Mouse (Mus musculus): ENCODE results near the gene Ptges3. TPM values are rescaled to one million over a fixed set of nuclear protein-coding genes. Genes with fewer than 3 reads are reported as not detected.
"Not testable (repeated sequence)": the region's sequence is repeated elsewhere in the genome, so short reads cannot be mapped to it uniquely, and the experiment has no call there.

Ptges3 gene
- total RNA-seq (2021) = 157 and 172 TPM in 2 replicates
- long read RNA-seq, experiment 1, transcript Ptges3-201 (8 exons, 2,000 nt) = major isoform, 151 of 166 reads
- long read RNA-seq, experiment 1, partial matches to known transcripts = 9 of 166 reads
- long read RNA-seq, experiment 1, other reads (novel, unspliced or antisense) = 6 of 166 reads
- long read RNA-seq, experiment 2, transcript Ptges3-201 (8 exons, 2,000 nt) = major isoform, 145 of 163 reads
- long read RNA-seq, experiment 2, partial matches to known transcripts = 10 of 163 reads
- long read RNA-seq, experiment 2, other reads (novel, unspliced or antisense) = 8 of 163 reads

- peak; percentile 99 for DNase-seq
These were observed at the start of gene Ptges3 for GRCm38 (mm10) chr10:128058601-128059151. TSS of gene Ptges3 (plus strand) at chr10:128058954.

GRCm38 (mm10) chr10:128009735-128010134, 49.0 kb upstream of the Ptges3 start:
- DNase-seq = no peak

DNA sequence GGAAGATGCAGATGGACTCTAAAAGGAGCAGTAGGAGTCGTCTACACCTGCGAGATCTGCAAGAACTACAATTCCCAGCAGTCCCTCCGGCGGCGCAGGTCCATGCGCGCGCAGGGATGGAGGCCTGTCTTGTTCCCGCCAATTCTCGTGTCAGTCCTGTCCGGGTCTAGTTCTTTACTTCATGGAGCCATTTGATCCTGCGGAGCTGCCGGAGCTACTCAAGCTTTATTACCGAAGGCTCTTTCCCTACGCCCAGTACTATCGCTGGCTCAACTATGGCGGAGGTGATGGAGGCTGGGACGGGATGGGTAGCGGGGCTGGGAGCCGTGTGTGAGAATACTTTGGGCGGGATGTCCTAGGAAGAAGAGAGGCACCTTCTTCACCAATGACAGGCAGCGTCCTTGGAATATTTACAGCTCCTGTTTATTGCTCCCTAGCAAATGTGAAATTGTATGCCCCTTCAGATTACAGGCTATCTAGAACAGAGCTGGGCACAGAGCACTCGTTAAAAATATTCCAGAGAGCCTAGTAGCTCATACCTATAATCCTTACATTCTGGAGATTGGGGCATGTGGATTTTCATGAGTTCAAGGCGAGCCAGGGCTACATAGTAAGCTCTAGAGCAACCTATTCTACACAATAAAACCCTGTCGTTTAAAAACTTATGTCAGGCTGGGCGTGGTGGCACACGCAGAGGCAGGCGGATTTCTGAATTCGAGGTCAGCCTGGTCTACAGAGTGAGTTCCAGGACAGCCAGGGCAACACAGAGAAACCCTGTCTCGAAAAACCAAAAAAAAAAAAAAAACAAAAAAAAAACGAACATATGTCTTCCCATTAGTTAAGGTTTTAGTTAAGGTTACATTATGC, 43.5 kb upstream of the Ptges3 start, which contains the start of gene Prim1:
Gene Prim1 (plus strand): TSS at position 101 of the 867 bp plus-strand sequence.
- DNase-seq = peak; percentile 83

GRCm38 (mm10) chr10:128022196-128022595, 36.6 kb upstream of the Ptges3 start:
- DNase-seq = no peak

DNA sequence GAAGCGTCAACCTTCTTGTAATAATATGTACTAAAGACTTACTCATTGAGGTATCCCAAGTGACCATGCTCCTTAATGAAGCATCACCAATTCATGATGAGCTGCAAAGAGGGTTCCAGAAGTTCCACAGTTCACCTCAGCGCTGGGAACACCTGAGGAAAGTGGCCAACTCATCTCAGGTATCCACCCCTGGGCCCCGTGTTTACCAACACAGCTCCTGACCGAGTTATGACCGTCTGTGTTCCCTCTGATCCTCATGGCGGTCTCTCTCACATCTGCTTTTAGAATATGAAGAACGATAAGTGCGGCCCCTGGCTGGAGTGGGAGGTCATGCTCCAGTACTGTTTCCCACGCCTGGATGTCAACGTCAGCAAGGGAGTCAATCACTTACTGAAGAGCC, 35.3 kb upstream of the Ptges3 start:
- no peak for DNase-seq

GRCm38 (mm10) chr10:128029931-128030330, 28.8 kb upstream of the Ptges3 start:
- DNase-seq = no peak

GRCm38 (mm10) chr10:128030860-128031259, 27.9 kb upstream of the Ptges3 start:
- no peak for DNase-seq

GRCm38 (mm10) chr10:128036746-128037425, 21.9 kb upstream of the Ptges3 start:
- peak; percentile 76 for DNase-seq

DNA sequence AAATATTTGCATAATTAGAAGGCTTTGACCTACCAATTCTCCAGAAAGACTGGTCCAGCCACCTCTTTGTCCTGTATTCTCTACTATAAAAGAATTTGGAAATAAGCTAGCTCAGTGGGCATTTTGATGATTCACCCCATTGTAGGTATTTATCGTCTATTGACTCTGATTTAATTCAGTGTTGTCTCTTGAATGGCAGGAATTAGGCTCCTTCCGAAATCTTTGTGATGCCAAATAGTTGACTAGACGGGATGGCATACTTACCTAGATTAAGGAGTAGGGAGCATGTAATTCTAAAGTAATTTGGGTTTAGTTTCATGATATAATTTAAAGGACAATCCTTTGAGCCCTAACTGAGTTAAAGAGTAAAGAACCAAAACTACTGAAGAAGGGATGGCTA, 20.8 kb upstream of the Ptges3 start:
- DNase-seq = no peak

DNA sequence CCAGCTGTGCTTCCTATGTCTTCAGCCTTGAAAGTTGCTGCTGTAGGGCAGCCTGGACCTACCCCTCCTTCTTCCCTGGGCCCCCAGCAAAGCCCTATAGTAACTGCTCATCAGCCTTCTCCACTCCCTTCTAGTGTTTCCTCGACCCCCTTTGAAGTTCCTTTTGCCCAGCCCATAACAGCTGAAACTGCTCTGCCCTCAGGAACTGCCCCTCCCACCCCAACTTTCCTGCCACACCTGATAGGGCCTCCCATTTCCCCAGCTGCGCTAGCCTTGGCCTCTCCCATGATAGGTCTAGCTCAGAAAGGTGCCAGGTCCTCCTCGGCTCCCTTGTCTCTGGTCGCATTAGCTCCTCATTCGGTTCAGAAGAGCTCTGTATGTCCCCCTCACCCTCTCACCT, 19.6 kb upstream of the Ptges3 start:
- DNase-seq = no peak

DNA sequence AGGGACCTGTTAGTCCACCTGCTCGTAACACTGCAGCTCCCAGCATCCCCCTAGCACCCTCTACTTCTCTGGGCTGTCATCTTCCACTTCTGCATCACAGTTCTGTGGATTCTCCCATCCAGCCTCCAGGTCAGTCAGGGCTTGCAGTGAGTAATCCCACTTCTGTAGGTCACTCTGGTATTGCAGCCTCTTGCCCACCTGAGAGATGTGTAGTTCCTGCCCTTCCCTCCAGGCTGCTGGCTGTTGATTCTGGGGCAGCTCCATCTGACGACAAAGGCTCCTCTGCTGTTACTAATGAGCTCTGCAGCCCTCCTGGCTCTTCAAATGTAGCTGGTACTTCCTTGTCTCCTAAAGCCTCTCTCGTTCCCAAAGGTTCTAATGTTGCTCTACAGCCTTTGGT, 18.9 kb upstream of the Ptges3 start:
- DNase-seq = no peak

GRCm38 (mm10) chr10:128040293-128040692, 18.5 kb upstream of the Ptges3 start:
- DNase-seq = no peak

- no peak for DNase-seq
These were observed 17.1 kb upstream of the Ptges3 start for GRCm38 (mm10) chr10:128041636-128042035.

GRCm38 (mm10) chr10:128042466-128042865, 16.3 kb upstream of the Ptges3 start:
- DNase-seq = no peak

DNA sequence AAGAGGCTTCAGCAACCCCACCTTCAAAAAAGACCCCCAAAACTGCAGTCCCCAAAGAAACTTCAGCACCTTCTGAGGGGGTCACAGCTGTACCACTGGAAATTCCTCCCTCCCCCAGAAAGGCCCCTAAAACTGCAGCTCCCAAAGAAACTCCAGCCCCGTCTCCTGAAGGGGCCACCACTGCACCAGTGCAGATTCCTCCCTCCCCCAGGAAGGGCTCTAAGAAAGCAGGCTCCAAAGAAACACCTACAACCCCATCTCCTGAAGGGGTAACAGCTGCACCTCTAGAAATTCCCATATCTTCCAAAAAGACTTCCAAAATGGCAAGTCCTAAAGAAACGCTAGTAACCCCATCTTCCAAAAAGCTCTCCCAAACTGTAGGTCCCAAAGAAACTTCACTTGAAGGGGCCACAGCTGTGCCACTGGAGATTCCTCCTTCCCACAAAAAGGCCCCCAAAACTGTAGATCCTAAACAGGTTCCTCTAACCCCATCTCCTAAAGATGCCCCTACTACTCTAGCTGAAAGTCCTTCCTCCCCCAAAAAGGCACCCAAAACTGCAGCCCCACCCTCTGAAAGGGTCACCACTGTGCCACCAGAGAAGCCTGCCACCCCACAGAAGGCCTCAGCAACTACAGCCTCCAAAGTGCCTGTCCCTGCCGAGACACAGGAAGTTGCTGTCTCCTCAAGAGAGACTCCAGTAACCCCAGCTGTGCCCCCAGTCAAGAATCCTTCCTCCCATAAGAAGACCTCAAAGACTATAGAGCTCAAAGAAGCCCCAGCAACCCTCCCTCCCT, 15.5 kb upstream of the Ptges3 start:
- no peak for DNase-seq

GRCm38 (mm10) chr10:128048157-128048556, 10.6 kb upstream of the Ptges3 start:
- no peak for DNase-seq

DNA sequence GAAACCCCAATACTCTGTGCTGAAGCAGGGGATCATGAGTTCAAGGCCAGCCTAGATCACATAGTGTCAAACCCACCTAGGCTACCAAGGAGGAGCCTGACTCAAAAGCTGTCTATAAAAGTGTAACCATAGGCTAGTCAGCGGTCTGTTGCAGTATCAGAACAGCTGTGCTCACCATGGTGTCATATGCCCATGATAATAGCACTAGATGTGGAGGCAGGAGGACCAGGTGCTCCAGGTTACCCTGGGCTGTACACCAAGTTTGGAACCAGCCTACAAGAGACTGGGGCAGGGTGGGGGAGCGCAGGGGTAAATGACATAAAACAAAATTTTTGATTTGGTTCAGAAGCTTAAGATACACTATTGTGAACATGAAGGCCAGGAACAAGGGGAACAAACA, 9.0 kb upstream of the Ptges3 start:
- no peak for DNase-seq

DNA sequence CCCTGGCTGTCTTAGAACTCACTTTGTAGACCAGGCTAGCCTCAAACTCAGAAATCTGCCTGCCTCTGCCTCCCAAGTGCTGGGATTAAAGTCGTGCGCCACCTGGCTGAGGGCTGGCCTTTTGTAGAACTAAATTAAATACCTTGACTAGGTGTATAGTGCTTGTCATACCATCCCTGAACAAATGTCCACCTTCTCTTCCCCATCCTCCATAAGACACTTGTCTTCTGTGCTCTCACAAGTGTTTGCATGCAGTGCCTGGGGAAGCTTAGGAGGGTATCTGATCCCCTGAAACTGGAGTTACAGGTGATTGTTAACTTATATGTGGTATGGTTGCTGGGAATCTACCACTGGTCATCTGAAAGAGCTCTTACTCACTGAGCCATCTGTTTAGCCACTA, 8.4 kb upstream of the Ptges3 start:
- no peak for DNase-seq

DNA sequence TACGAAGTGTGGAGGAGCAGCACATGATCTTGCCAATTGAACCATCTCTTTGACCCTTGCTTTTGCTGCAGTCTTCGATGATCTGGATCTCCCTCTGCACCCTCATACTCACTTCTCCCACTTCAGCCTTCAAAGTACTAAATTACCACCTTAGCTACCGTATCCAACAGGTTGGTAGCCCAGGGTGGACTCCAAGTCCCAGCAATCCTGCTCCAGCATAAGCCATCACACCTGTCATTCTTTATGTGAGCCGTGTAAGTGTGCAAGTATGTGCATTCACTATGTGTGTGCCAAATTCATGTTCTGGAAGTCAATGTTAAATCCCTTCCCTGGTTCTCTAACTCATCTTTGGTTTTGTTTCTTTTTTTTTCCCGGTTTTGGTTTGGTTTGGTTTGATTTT, 7.2 kb upstream of the Ptges3 start:
- DNase-seq = no peak

DNA sequence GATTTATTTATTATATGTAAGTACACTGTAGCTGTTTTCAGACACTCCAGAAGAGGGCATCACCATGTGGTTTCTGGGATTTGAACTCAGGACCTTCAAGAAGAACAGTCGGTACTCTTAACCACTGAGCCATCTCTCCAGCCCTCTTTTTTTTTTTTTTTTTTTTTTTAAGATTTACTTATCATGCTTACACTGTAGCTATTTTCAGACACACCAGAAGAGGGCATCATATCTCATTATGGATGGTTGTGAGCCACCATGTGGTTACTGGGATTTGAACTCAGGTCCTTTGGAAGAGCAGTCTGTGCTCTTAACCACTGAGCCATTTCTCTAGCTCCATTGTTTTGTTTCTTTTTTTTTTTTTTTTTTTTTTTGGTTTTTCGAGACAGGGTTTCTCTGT, 6.6 kb upstream of the Ptges3 start:
- DNase-seq = not testable (repeated sequence)

GRCm38 (mm10) chr10:128053001-128053400, 5.8 kb upstream of the Ptges3 start:
- DNase-seq = no peak

DNA sequence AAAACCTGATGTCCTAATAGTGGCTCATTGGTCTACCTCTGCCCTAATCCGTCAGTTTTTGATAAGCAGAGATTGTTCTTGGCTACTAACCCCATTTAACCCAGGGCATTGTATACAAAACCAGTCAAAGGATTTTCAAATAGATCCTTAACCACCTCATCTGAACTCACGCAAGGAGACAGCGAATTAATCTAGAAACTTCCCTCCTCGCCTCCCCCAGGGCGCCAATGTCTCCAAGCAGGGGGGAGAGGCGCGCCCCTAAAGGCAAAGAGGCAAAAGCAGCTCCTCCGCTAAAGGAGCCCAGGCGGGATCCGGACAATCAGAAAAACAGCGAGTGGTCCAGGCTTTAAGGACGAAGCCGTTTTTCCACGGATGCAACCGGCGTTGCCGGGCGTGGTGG, 570 bp upstream of the Ptges3 start:
- DNase-seq = no peak

Data from adrenal gland, postnatal 14 days (tissue).